ENCODE assay signal across 1 mouse cellular context in the genomic region with DNA sequence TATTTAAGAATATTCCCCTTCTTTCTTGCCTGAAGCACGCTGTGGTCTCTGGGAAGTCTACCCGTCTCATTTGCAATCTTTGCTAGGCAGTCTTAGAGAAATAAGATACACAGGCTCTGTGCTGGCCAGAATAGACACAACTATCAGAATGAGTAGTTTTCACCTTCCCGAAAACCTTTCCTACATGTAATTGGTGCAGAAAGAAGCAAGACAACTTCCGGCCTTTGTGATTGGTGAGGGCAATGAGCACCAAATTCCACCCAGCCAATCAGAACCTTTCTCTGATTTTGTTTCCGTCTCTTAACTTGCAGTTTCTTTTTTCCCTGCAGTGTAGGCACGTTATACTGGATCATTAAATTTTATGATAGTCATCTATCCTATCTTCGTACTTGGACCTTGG.
TF ChIP-seq lines count a peak whose summit lies in the region.

No protein-coding gene starts in this region.

TF ChIP-seq in CH12.LX, 34 proteins besides CTCF, POLR2A, EP300 and RAD21 (continued from another document):
- 0 out of 2 replicates have a peak, but pooled peaks have one; percentile 29 for TF ChIP-seq TBP (conservative IDR thresholded peaks at IDR 0.05; ENCODE audit: low read depth, low read length)
- TF ChIP-seq MYC (IDR thresholded peaks at IDR 0.05; ENCODE audit: low read depth, low read length) = peak; percentile 23; the same call in 1 of the 2 replicates
- TF ChIP-seq IRF4 (IDR thresholded peaks at IDR 0.05; ENCODE audit: low read depth, low read length) = peak; percentile 84
- TF ChIP-seq ZNF384 (IDR thresholded peaks at IDR 0.05; ENCODE audit: low read depth, low read length) = no peak
- TF ChIP-seq MXI1 (IDR thresholded peaks at IDR 0.05; ENCODE audit: low read depth, low read length) = no peak
- no peak for TF ChIP-seq NELFE (IDR thresholded peaks at IDR 0.05; ENCODE audit: low read depth, low read length)
- no peak for TF ChIP-seq MAZ (IDR thresholded peaks at IDR 0.05; ENCODE audit: low read depth, low read length)
- no peak for TF ChIP-seq GABPA (IDR thresholded peaks at IDR 0.05; ENCODE audit: insufficient replicate concordance, low read depth, low read length)
- 0 out of 2 replicates have a peak, but pooled peaks have one; percentile 56 for TF ChIP-seq SIN3A (IDR thresholded peaks at IDR 0.05; ENCODE audit: low read length)
- TF ChIP-seq NRF1 (IDR thresholded peaks at IDR 0.05; ENCODE audit: low read depth, low read length) = no peak
- TF ChIP-seq BHLHE40 (IDR thresholded peaks at IDR 0.05; ENCODE audit: low read depth, low read length) = peak; percentile 28; the same call in 1 of the 2 replicates
TF ChIP-seq in CH12.LX: peak in this region for 11.
